Mouse (Mus musculus) cerebellum, adult 2 months (tissue): ENCODE measurements around the gene Aaed1. TPM values are rescaled to one million over a fixed set of nuclear protein-coding genes. Genes with fewer than 3 reads are reported as not detected.

Experiments
- DNase-seq, 2 experiments: peaks; one replicate each; pipeline ENCODE4 v3.0.0; 2021
- H3K27ac ChIP-seq: fragments of 200-500 bp; 2 replicates; pipeline ENCODE4 v1.5.1; 2012; ENCODE audit warnings: low read length, control low read depth, inconsistent platforms; ENCODE audit not compliant: insufficient read depth
- H3K27me3 ChIP-seq: fragments of 200-500 bp; 2 replicates; pipeline ENCODE4 v1.6.1; 2012; ENCODE audit warnings: inconsistent platforms, mild to moderate bottlenecking, low read length, moderate library complexity; ENCODE audit not compliant: control insufficient read depth, insufficient read depth
- H3K4me1 ChIP-seq: fragments of 200-500 bp; 2 replicates; pipeline ENCODE4 v1.6.1; 2011; ENCODE audit warnings: low read length; ENCODE audit not compliant: control insufficient read depth, insufficient read depth
- H3K4me3 ChIP-seq: fragments of 200-500 bp; replicated peaks from 2 replicates; pipeline ENCODE3; 2011; ENCODE audit warnings: mild to moderate bottlenecking, low read depth, low read length, control low read depth; ENCODE audit not compliant: insufficient read depth
- CTCF ChIP-seq: fragments of 200-500 bp; IDR thresholded peaks from 2 replicates; pipeline ENCODE4 v1.5.1; 2011; ENCODE audit warnings: low read depth, mild to moderate bottlenecking, control low read depth, low read length, moderate library complexity, borderline replicate concordance; ENCODE audit not compliant: insufficient read depth
- POLR2A ChIP-seq: fragments of 200-500 bp; IDR thresholded peaks from 2 replicates; pipeline ENCODE4 v1.6.1; 2011; ENCODE audit warnings: low read length, control low read depth, borderline replicate concordance; ENCODE audit not compliant: insufficient read depth
- WGBS: fragments of 180-500 bp; shearing (Covaris S2); methylation state at CpG from one replicate; pipeline ENCODE4 v1.1.7; 2018; 5-methylcytosine and 5-hydroxymethylcytosine counted together
- polyA plus RNA-seq: library from polyadenylated mRNA; depleted of rRNA; stranded (reverse); fragments of >200 nt; gene quantifications from 2 replicates; pipeline ENCODE4 v1.2.3, GENCODE M21; 2012; rRNA removed

Gene Aaed1
- polyA plus RNA-seq, 1 experiment: 21.5 TPM

- no peak overlapping the region for H3K27ac ChIP-seq
- DNase-seq: no peak
- peaks cover 10% of the 10 kb centered on the region for H3K4me1 ChIP-seq
- no peaks in the 10 kb centered on the region for H3K27me3 ChIP-seq
- H3K4me3 ChIP-seq: no peak overlapping the region
- TF ChIP-seq CTCF: no peak
- no peak for TF ChIP-seq POLR2A
- 67% methylated on average over 3 of the region's 3 CpGs for WGBS
These were observed 76.7 kb downstream of the Aaed1 start for GRCm38 (mm10) chr13:64235777-64236176.

- Histone ChIP-seq H3K4me1 (peaks cover 10% of the 10 kb centered on the region), H3K4me3 (no peak overlapping the region), H3K27ac (no peak overlapping the region), H3K27me3 (no peaks in the 10 kb centered on the region)
- no peak for DNase-seq
- TF ChIP-seq CTCF: no peak
- no peak for TF ChIP-seq POLR2A
- WGBS: 80% methylated on average over 4 of the region's 4 CpGs
These were observed 77.3 kb downstream of the Aaed1 start for GRCm38 (mm10) chr13:64235062-64235715.

- H3K27me3 ChIP-seq: no peaks in the 10 kb centered on the region
- TF ChIP-seq CTCF: no peak
- TF ChIP-seq POLR2A: no peak
- H3K4me3 ChIP-seq: no peak overlapping the region
- no peak overlapping the region for H3K27ac ChIP-seq
- DNase-seq: no peak
- WGBS: 89% methylated on average over 4 of the region's 4 CpGs
- H3K4me1 ChIP-seq: peaks cover 10% of the 10 kb centered on the region
These were observed 79.4 kb downstream of the Aaed1 start for GRCm38 (mm10) chr13:64233139-64233538.

- Histone ChIP-seq H3K27me3 (no peaks in the 10 kb centered on the region), H3K4me3 (no peak overlapping the region), H3K4me1 (no peaks in the 10 kb centered on the region), H3K27ac (no peak overlapping the region)
- DNase-seq: no peak
- TF ChIP-seq POLR2A (no peak), CTCF (no peak)
- 76% methylated on average over 4 of the region's 4 CpGs for WGBS
These were observed 85.8 kb downstream of the Aaed1 start for GRCm38 (mm10) chr13:64226725-64227124.

- no peak overlapping the region for H3K4me3 ChIP-seq
- no peak for DNase-seq
- no peaks in the 10 kb centered on the region for H3K27me3 ChIP-seq
- H3K27ac ChIP-seq: no peak overlapping the region
- WGBS: 93% methylated on average over 3 of the region's 3 CpGs
- no peak for TF ChIP-seq POLR2A
- no peaks in the 10 kb centered on the region for H3K4me1 ChIP-seq
These were observed 86.8 kb downstream of the Aaed1 start for GRCm38 (mm10) chr13:64225738-64226137.

Other genes with a start within 250 kb of the Aaed1 start
- gene Hsd17b3, start 223.5 kb downstream of the Aaed1 start, polyA plus RNA-seq: not detected in 2 replicates
- gene Slc35d2, start 183.3 kb downstream of the Aaed1 start, polyA plus RNA-seq: 0.90 and 0.97 TPM in 2 replicates
- 28.9 and 29.9 TPM in 2 replicates for gene Zfp367, start 159.5 kb downstream of the Aaed1 start, polyA plus RNA-seq
- gene Habp4, start 150.9 kb downstream of the Aaed1 start, polyA plus RNA-seq: 187 and 213 TPM in 2 replicates
- gene Cdc14b, start 37.4 kb downstream of the Aaed1 start, polyA plus RNA-seq: 15.3 and 17.0 TPM in 2 replicates
- 150 and 164 TPM in 2 replicates for gene Ctsl, start 58.2 kb upstream of the Aaed1 start, polyA plus RNA-seq
- 27.9 and 28.5 TPM in 2 replicates for gene Cdk20, start 119.6 kb upstream of the Aaed1 start, polyA plus RNA-seq
- gene Fam240b, start 185.1 kb upstream of the Aaed1 start, polyA plus RNA-seq: 0.19 TPM in 1 of 2 replicates, not detected in the other